Mouse (Mus musculus) MEL (cell line): ENCODE results near the gene Tlk1.

Source experiments
- CTCF ChIP-seq, 3 experiments: IDR thresholded peaks in 2 of 3; conservative IDR thresholded peaks in 1 of 3; 2 replicates each; pipeline ENCODE4 v1.5.1; 2011 to 2012; ENCODE audit warnings: low read length in 3 of 3, low read depth in 2 of 3, mild to moderate bottlenecking in 2 of 3, improper control_type of control experiment in 1 of 3, inconsistent platforms in 1 of 3, mixed read lengths in 1 of 3, moderate library complexity in 1 of 3; ENCODE audit not compliant: control insufficient read depth in 1 of 3, insufficient read depth in 1 of 3, poor library complexity in 1 of 3, severe bottlenecking in 1 of 3
- EP300 ChIP-seq, 2 experiments: IDR thresholded peaks; 2 replicates each; pipeline ENCODE4 v1.6.1; 2011; ENCODE audit warnings: improper control_type of control experiment in 2 of 2, low read length in 2 of 2, low read depth in 1 of 2, mild to moderate bottlenecking in 1 of 2
- KAT2A ChIP-seq: conservative IDR thresholded peaks from 2 replicates; pipeline ENCODE4 v1.6.1; 2012; ENCODE audit warnings: low read depth, low read length, improper control_type of control experiment, inconsistent platforms
- POLR2A ChIP-seq, 2 experiments: IDR thresholded peaks; 2 replicates each; pipeline ENCODE4 v1.6.1; 2011 to 2012; ENCODE audit warnings: low read length in 2 of 2, mild to moderate bottlenecking in 2 of 2, control low read depth in 1 of 2, improper control_type of control experiment in 1 of 2, low read depth in 1 of 2, moderate library complexity in 1 of 2; ENCODE audit not compliant: control insufficient read depth in 1 of 2, insufficient read depth in 1 of 2, poor library complexity in 1 of 2
- POLR2AphosphoS2 ChIP-seq: IDR thresholded peaks from 2 replicates; pipeline ENCODE4 v1.6.1; 2011; ENCODE audit warnings: low read length, improper control_type of control experiment
- ZMIZ1 ChIP-seq: IDR thresholded peaks from 2 replicates; pipeline ENCODE4 v1.6.1; 2012; ENCODE audit warnings: low read depth, mild to moderate bottlenecking, inconsistent platforms, low read length, improper control_type of control experiment, moderate library complexity

DNA sequence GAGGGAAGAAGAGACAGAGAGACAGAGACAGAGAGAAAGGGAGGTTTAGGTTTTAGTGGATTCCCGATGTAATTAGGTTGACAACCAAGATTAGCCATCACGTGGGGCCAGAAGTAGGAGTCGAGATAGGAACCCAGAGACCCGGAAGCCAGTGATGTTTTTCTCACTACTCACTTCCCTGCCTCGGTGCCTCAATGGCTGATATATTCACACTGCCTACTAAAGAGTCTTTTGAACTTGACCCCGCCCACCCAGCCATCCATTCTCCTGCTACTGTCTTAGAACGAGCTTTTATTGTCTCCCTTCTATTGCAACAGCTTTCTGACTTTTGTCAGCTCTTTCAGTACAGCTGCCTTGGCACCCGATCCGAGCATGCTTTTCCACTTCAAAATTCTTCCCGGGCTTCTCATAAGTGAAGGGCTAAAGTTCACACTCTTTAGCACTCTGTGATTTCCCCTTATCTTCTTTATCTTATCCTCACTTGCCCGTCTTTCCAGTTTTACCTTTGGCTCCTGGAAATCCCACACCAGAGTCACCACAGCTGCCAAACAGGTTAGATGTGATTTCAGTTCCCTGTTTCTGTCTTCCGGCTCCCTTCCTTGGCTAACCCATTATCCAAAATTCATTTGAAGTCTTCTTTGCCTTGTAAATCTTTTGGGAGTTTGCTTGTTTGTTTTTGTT is 13.1 kb upstream of the Tlk1 start:
- TF ChIP-seq POLR2AphosphoS2 (no peak), POLR2A (IDR thresholded peaks at IDR 0.05; ENCODE audit: control insufficient read depth in 1 of 2, insufficient read depth in 1 of 2, low read depth in 1 of 2, low read length in 2 of 2, poor library complexity in 1 of 2) (no peak), CTCF (IDR thresholded peaks at IDR 0.05 in 2 of 3, conservative IDR thresholded peaks at IDR 0.05 in 1 of 3; ENCODE audit: control insufficient read depth in 1 of 3, insufficient read depth in 1 of 3, low read depth in 2 of 3, low read length in 3 of 3, poor library complexity in 1 of 3, severe bottlenecking in 1 of 3) (no peak), EP300 (IDR thresholded peaks at IDR 0.05; ENCODE audit: low read depth in 1 of 2, low read length in 2 of 2) (no peak), ZMIZ1 (no peak), KAT2A (no peak)
